Mouse (Mus musculus) lung, postnatal 0 days (tissue): Measurements from ENCODE around the gene Cyth1. TPM values are rescaled to one million over a fixed set of nuclear protein-coding genes. Genes with fewer than 3 reads are reported as not detected.
A peak's percentile ranks its signal among the peaks of the same experiment; 100 is the strongest.

ENCODE experiments used
- ATAC-seq: fragments of 200-750 bp; cut with Nextera tagmentation; 2 replicates; pipeline ENCODE4 v1.8.0; 2017; ENCODE audit warnings: moderate library complexity
- DNase-seq: peaks from one replicate; pipeline ENCODE4 v3.0.0-alpha.2; 2016; ENCODE audit warnings: low spot score
- H3K27ac ChIP-seq: fragments of 300-500 bp; sonication (generic); 2 replicates; pipeline ENCODE4 v1.5.1; 2014; ENCODE audit warnings: antibody characterized with exemption, mild to moderate bottlenecking, low read length, mixed read lengths
- H3K27me3 ChIP-seq: fragments of 300-500 bp; sonication (generic); replicated peaks from 2 replicates; pipeline ENCODE4 v1.6.1; 2014; ENCODE audit warnings: low read length, mixed read lengths; ENCODE audit not compliant: insufficient read depth
- H3K36me3 ChIP-seq: fragments of 300-500 bp; sonication (generic); 2 replicates; pipeline ENCODE4 v1.6.1; 2014; ENCODE audit warnings: low read length, mixed read lengths; ENCODE audit not compliant: insufficient read depth
- H3K4me1 ChIP-seq: fragments of 300-500 bp; sonication (generic); 2 replicates; pipeline ENCODE4 v1.6.1; 2014; ENCODE audit warnings: antibody characterized with exemption, low read depth, low read length, mixed read lengths; ENCODE audit not compliant: insufficient read depth
- H3K4me2 ChIP-seq: fragments of 300-500 bp; sonication (generic); replicated peaks from 2 replicates; pipeline ENCODE4 v1.6.1; 2014; ENCODE audit warnings: low read depth, mild to moderate bottlenecking, low read length, moderate library complexity, mixed read lengths
- H3K4me3 ChIP-seq: fragments of 300-500 bp; sonication (generic); 2 replicates; pipeline ENCODE4 v1.5.1; 2014; ENCODE audit warnings: low read depth, low read length
- H3K9ac ChIP-seq: fragments of 300-500 bp; sonication (generic); replicated peaks from 2 replicates; pipeline ENCODE4 v1.6.1; 2014; ENCODE audit warnings: low read depth, mild to moderate bottlenecking
- H3K9me3 ChIP-seq: fragments of 300-500 bp; sonication (generic); 2 replicates; pipeline ENCODE4 v1.6.1; 2016; ENCODE audit warnings: low read length, mixed read lengths
- CTCF ChIP-seq: IDR thresholded peaks from 2 replicates; pipeline ENCODE4 v1.5.1; 2016; ENCODE audit warnings: antibody characterized with exemption, mild to moderate bottlenecking
- EP300 ChIP-seq: IDR thresholded peaks from 2 replicates; pipeline ENCODE4 v1.6.1; 2016; ENCODE audit warnings: antibody characterized with exemption, mild to moderate bottlenecking, control low read depth
- WGBS: fragments of 180-500 bp; shearing (Covaris S2); extraction: QIAGEN DNeasy Blood & Tissue Kit; methylation state at CpG from one replicate; pipeline ENCODE4 v1.1.7; 2014; 5-methylcytosine and 5-hydroxymethylcytosine counted together
- polyA plus RNA-seq: library from polyadenylated mRNA; unstranded; fragments of >200 nt; fragmentation: Nextera tagmentation; extraction: Ambion mirVana; gene quantifications from 2 replicates; pipeline ENCODE4 v1.2.1, GENCODE M21; 2015

Gene Cyth1
- polyA plus RNA-seq, 1 experiment from 2014 or later, result 19.5 TPM

DNA sequence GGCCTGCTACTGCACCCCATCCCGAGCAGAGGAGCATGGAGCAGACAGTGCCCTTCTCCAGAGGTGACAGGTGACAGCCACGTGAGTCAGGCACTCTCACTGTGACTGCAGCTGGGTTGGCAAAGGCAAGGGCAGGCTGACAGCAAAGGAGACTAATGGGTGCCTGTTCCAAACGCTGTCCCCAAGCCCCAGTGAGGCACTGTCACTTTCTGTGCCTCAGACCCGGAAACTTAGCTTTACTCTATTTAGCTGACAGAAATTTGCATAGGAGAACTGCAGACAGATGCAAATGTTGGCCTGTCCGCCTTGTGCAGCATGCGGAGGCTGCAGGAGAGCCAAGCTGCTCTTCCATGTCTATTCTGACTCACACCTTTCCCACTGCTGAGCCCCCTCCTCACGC, 27.9 kb upstream of the Cyth1 start:
- no peaks in the 10 kb centered on the region for H3K9me3 ChIP-seq
- H3K36me3 ChIP-seq, result peaks cover 55% of the 10 kb centered on the region; the same call in 1 of the 2 replicates
- no peak overlapping the region for H3K9ac ChIP-seq
- WGBS, result 88% methylated on average over 7 of the region's 7 CpGs
- H3K27me3 ChIP-seq, result no peaks in the 10 kb centered on the region
- TF ChIP-seq EP300 (no peak), CTCF (no peak)
- H3K4me2 ChIP-seq, result no peak overlapping the region
- H3K4me1 ChIP-seq, result no peaks in the 10 kb centered on the region
- no peak overlapping the region for H3K4me3 ChIP-seq
- no peak overlapping the region for H3K27ac ChIP-seq
- ATAC-seq (no peak), DNase-seq (no peak)

DNA sequence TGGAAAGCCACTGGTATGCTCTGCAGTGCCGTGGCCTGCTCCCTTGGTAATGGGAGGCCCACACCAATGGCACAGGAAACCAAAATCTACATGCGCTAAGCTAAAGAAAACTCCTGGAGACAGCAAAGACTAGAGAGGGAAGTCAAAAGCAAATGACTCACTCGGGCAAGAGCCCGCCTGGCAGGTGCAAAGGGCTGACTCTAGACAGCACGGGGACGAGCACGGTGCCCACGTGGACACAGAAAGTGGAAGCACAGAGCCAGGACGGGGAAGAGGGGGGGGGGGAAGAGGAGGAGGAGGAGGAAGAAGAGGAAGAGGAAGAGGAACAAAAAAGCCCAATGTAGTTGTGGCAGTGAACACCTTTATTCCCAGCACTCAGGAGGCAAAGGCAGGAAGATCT, 26.7 kb upstream of the Cyth1 start:
- no peak for ATAC-seq
- H3K27me3 ChIP-seq, result no peaks in the 10 kb centered on the region
- TF ChIP-seq CTCF, result no peak
- TF ChIP-seq EP300, result no peak
- no peaks in the 10 kb centered on the region for H3K4me1 ChIP-seq
- no peak overlapping the region for H3K4me3 ChIP-seq
- no peak overlapping the region for H3K9ac ChIP-seq
- H3K9me3 ChIP-seq, result no peaks in the 10 kb centered on the region
- H3K4me2 ChIP-seq, result no peak overlapping the region
- DNase-seq, result no peak
- peaks cover 65% of the 10 kb centered on the region; the same call in 1 of the 2 replicates for H3K36me3 ChIP-seq
- 91% methylated on average over 9 of the region's 9 CpGs for WGBS
- no peak overlapping the region for H3K27ac ChIP-seq

DNA sequence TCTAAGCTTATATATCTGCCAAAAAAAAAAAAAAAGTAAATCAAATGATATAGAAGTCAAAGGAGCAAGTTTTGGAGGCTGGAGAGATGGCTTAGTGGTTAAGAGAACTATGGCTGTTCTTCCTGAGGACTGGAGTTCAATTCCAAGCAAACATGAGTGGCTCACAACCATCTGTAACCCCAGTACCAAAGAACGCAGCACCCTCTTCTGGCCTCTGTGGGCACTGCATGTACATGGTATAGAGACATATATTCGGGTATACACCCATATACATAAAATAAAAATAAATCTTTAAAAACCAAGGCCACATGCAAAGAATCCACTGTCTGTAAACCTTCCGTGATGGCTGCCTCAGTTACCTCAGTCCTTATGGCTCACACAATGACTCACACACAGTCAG, 21.4 kb upstream of the Cyth1 start:
- no peaks in the 10 kb centered on the region for H3K27me3 ChIP-seq
- H3K27ac ChIP-seq, result no peak overlapping the region
- H3K9me3 ChIP-seq, result no peaks in the 10 kb centered on the region
- H3K4me3 ChIP-seq, result no peak overlapping the region
- peak; percentile 48 for TF ChIP-seq CTCF
- TF ChIP-seq EP300, result no peak
- ATAC-seq (no peak), DNase-seq (no peak)
- H3K36me3 ChIP-seq, result peaks cover 74% of the 10 kb centered on the region; the same call in 1 of the 2 replicates
- no peak overlapping the region for H3K9ac ChIP-seq
- H3K4me2 ChIP-seq, result no peak overlapping the region
- no peaks in the 10 kb centered on the region for H3K4me1 ChIP-seq
- 95% methylated on average over 3 of the region's 3 CpGs for WGBS

DNA sequence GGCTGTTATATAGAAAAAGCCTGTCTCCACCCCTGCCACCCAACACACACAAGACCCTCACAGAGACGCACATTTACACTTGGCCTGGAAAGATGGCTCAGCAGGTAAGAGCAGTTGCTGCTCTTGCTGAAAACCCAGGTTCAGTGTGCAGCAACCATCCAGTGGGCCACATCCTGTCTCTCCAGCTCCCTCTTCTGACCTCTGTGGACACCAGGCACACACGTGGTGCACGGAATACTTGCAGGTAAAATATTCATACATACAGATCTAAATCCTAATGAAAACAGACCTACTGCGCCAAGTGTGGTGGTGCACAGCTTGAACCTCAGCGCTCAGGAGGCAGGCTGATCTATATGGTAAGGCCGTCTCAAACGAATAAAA, 18.3 kb upstream of the Cyth1 start:
- no peak overlapping the region for H3K9ac ChIP-seq
- no peak overlapping the region for H3K4me2 ChIP-seq
- no peaks in the 10 kb centered on the region for H3K4me1 ChIP-seq
- 0 out of 2 replicates have a peak, but pooled peaks have one; percentile 26 for TF ChIP-seq CTCF
- no peak for TF ChIP-seq EP300
- no peak for ATAC-seq
- 86% methylated on average over 7 of the region's 7 CpGs for WGBS
- H3K27ac ChIP-seq, result no peak overlapping the region
- H3K36me3 ChIP-seq, result peaks cover 70% of the 10 kb centered on the region
- H3K27me3 ChIP-seq, result no peaks in the 10 kb centered on the region
- DNase-seq, result no peak
- H3K9me3 ChIP-seq, result no peaks in the 10 kb centered on the region
- H3K4me3 ChIP-seq, result no peak overlapping the region

DNA sequence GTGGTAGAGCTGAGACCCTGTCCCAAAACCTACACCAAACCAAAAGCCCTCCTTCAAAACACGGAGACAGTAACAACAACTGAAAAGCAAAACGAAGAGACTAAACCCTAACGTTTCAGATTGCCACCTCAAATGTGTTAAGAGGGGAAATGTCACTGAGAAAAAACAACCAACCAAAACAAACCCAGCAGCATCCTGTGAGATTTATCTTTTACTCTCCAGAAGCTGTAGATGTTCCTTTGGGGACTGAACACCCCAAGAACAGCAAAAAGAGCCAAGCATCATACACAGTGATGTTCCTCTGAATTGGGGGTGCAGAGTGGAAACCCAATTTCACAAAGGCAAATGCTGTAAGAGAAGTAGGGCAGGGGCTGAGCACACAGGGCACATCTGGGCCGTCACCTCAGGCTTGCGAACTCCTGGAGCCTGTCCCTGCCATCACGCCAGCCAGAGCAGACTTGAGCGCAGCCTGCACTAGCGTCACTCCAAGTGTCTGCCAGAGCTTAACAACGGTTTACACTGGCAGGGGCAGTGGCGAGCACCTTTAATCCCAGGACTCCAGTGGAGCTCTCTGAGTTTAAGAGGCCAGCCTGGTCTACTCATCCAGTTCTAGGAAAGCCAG, 17.8 kb upstream of the Cyth1 start:
- Histone ChIP-seq H3K4me1 (no peaks in the 10 kb centered on the region), H3K4me3 (no peak overlapping the region), H3K36me3 (peaks cover 70% of the 10 kb centered on the region), H3K9me3 (no peaks in the 10 kb centered on the region), H3K4me2 (no peak overlapping the region), H3K27ac (no peak overlapping the region), H3K9ac (no peak overlapping the region), H3K27me3 (no peaks in the 10 kb centered on the region)
- 90% methylated on average over 10 of the region's 10 CpGs for WGBS
- TF ChIP-seq CTCF (no peak), EP300 (no peak)
- ATAC-seq (no peak), DNase-seq (no peak)

DNA sequence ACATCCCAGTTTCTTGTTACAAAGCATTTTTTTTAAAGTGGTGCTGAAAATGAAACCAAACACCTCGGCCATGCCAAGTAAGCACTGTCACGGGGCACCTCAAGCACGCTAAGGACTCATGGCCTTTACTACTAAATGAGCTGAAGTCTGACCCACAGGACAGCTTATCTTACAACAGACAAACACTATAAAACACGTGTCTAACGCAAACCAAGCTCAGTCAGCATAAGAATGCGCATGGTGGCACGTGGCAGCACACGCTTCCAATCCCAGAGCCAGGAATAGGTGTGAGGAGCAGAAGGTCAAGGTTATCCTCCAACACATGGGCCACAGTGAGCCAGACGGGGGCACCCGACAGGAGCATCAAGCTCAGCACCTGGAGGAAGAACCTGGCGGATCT, 17.2 kb upstream of the Cyth1 start:
- peaks cover 69% of the 10 kb centered on the region for H3K36me3 ChIP-seq
- H3K4me2 ChIP-seq, result no peak overlapping the region
- no peaks in the 10 kb centered on the region for H3K27me3 ChIP-seq
- no peak overlapping the region for H3K4me3 ChIP-seq
- TF ChIP-seq CTCF (no peak), EP300 (no peak)
- no peak overlapping the region for H3K27ac ChIP-seq
- H3K4me1 ChIP-seq, result no peaks in the 10 kb centered on the region
- DNase-seq, result no peak
- H3K9me3 ChIP-seq, result no peaks in the 10 kb centered on the region
- no peak for ATAC-seq
- no peak overlapping the region for H3K9ac ChIP-seq
- 80% methylated on average over 11 of the region's 11 CpGs for WGBS

DNA sequence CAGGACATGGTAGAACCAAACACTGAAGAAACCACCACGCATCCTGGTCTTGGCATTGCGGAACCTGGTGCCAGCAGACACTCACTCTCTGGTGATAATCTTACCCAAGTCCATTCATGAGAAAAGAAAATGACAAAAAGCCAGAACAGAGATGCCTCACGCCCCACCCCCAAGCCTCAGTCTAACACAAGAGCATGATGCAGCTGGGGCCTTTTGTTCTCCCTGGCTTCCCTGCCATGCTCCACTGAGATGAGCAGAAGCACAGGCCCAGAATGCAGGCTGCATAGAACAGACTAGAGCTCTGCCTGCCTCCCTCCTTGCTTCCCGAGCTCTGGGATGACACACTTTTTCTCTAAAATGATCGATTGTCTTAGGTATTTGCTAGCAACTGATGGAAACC, 14.8 kb upstream of the Cyth1 start:
- 92% methylated on average over 5 of the region's 5 CpGs for WGBS
- H3K27ac ChIP-seq, result no peak overlapping the region
- no peaks in the 10 kb centered on the region for H3K4me1 ChIP-seq
- ATAC-seq, result no peak
- H3K4me3 ChIP-seq, result no peak overlapping the region
- H3K9me3 ChIP-seq, result no peaks in the 10 kb centered on the region
- no peak for TF ChIP-seq CTCF
- no peak for TF ChIP-seq EP300
- no peak overlapping the region for H3K9ac ChIP-seq
- H3K36me3 ChIP-seq, result peaks cover 66% of the 10 kb centered on the region
- H3K27me3 ChIP-seq, result no peaks in the 10 kb centered on the region
- no peak overlapping the region for H3K4me2 ChIP-seq
- DNase-seq, result no peak
